Mouse (Mus musculus): ENCODE measurements around the gene Wipf2. TPM values are rescaled to one million over a fixed set of nuclear protein-coding genes. Genes with fewer than 3 reads are reported as not detected.
"Not testable (repeated sequence)": the region's sequence is repeated elsewhere in the genome, so short reads cannot be mapped to it uniquely, and the experiment has no call there.

Gene Wipf2
- polyA plus RNA-seq, 1 experiment from 2014 or later = 3.9 TPM

GRCm38 (mm10) chr11:98930773-98931512, 67.5 kb downstream of the Wipf2 start:
- peaks cover 65% of the 10 kb centered on the region for H3K27me3 ChIP-seq (ENCODE audit: low read depth, poor library complexity, severe bottlenecking)
- DNase-seq (ENCODE audit: low spot score) = no peak
- 61% methylated on average over 10 of the region's 10 CpGs for WGBS
- H3K9me3 ChIP-seq (replicated peaks) = no peaks in the 10 kb centered on the region
- H3K4me1 ChIP-seq = peaks cover 75% of the 10 kb centered on the region
- H3K4me3 ChIP-seq = no peak overlapping the region
- no peaks in the 10 kb centered on the region for H3K36me3 ChIP-seq
- peak overlapping the region; percentile 75 for H3K27ac ChIP-seq (replicated peaks)

GRCm38 (mm10) chr11:98931513-98932292, 68.3 kb downstream of the Wipf2 start:
- H3K27ac ChIP-seq (replicated peaks) = peak overlapping the region; percentile 75
- H3K4me1 ChIP-seq = peaks cover 75% of the 10 kb centered on the region
- no peaks in the 10 kb centered on the region for H3K9me3 ChIP-seq (replicated peaks)
- H3K4me3 ChIP-seq = no peak overlapping the region
- H3K36me3 ChIP-seq = no peaks in the 10 kb centered on the region
- peaks cover 71% of the 10 kb centered on the region for H3K27me3 ChIP-seq (ENCODE audit: low read depth, poor library complexity, severe bottlenecking)
- 41% methylated on average over 7 of the region's 7 CpGs for WGBS
- no peak for DNase-seq (ENCODE audit: low spot score)

GRCm38 (mm10) chr11:98932293-98933091, 69.1 kb downstream of the Wipf2 start:
- Histone ChIP-seq H3K27me3 (ENCODE audit: low read depth, poor library complexity, severe bottlenecking) (peaks cover 69% of the 10 kb centered on the region), H3K9me3 (replicated peaks) (no peaks in the 10 kb centered on the region), H3K4me3 (0 out of 2 replicates have a peak overlapping the region, but pooled peaks have one; percentile 0), H3K36me3 (no peaks in the 10 kb centered on the region), H3K4me1 (peaks cover 80% of the 10 kb centered on the region), H3K27ac (replicated peaks) (peak overlapping the region; percentile 39)
- WGBS = 45% methylated on average over 19 of the region's 19 CpGs
- DNase-seq (ENCODE audit: low spot score) = no peak

GRCm38 (mm10) chr11:98933151-98933550, 69.7 kb downstream of the Wipf2 start:
- 55% methylated on average over 9 of the region's 9 CpGs for WGBS
- Histone ChIP-seq H3K27me3 (ENCODE audit: low read depth, poor library complexity, severe bottlenecking) (peaks cover 66% of the 10 kb centered on the region), H3K4me1 (peaks cover 80% of the 10 kb centered on the region), H3K9me3 (replicated peaks) (no peaks in the 10 kb centered on the region), H3K36me3 (no peaks in the 10 kb centered on the region), H3K27ac (replicated peaks) (peak overlapping the region; percentile 39), H3K4me3 (no peak overlapping the region; the same call in 1 of the 2 replicates)
- no peak for DNase-seq (ENCODE audit: low spot score)

GRCm38 (mm10) chr11:98933847-98934246, 70.4 kb downstream of the Wipf2 start:
- not testable (repeated sequence) for H3K9me3 ChIP-seq (replicated peaks); H3K36me3 ChIP-seq; DNase-seq (ENCODE audit: low spot score); H3K27ac ChIP-seq (replicated peaks); H3K4me3 ChIP-seq
- Histone ChIP-seq H3K4me1 (peaks cover 80% of the 10 kb centered on the region), H3K27me3 (ENCODE audit: low read depth, poor library complexity, severe bottlenecking) (peaks cover 64% of the 10 kb centered on the region)
- WGBS = 93% methylated on average over 2 of the region's 2 CpGs

- Histone ChIP-seq H3K9me3 (replicated peaks) (no peaks in the 10 kb centered on the region), H3K27me3 (ENCODE audit: low read depth, poor library complexity, severe bottlenecking) (peaks cover 66% of the 10 kb centered on the region), H3K4me1 (peaks cover 80% of the 10 kb centered on the region), H3K36me3 (no peaks in the 10 kb centered on the region), H3K27ac (replicated peaks) (no peak overlapping the region), H3K4me3 (no peak overlapping the region)
- WGBS = 81% methylated on average over 3 of the region's 3 CpGs
- DNase-seq (ENCODE audit: low spot score) = no peak
These were observed 70.9 kb downstream of the Wipf2 start for GRCm38 (mm10) chr11:98934367-98934766.

- DNase-seq (ENCODE audit: low spot score) = no peak
- peaks cover 71% of the 10 kb centered on the region for H3K27me3 ChIP-seq (ENCODE audit: low read depth, poor library complexity, severe bottlenecking)
- H3K27ac ChIP-seq (replicated peaks) = no peak overlapping the region
- H3K4me3 ChIP-seq = no peak overlapping the region
- peaks cover 80% of the 10 kb centered on the region for H3K4me1 ChIP-seq
- 92% methylated on average over 3 of the region's 3 CpGs for WGBS
- no peaks in the 10 kb centered on the region for H3K36me3 ChIP-seq
- no peaks in the 10 kb centered on the region for H3K9me3 ChIP-seq (replicated peaks)
These were observed 71.7 kb downstream of the Wipf2 start for GRCm38 (mm10) chr11:98935123-98935522.

- Histone ChIP-seq H3K27me3 (ENCODE audit: low read depth, poor library complexity, severe bottlenecking) (peaks cover 62% of the 10 kb centered on the region), H3K4me1 (peaks cover 80% of the 10 kb centered on the region), H3K9me3 (replicated peaks) (no peaks in the 10 kb centered on the region), H3K4me3 (peak overlapping the region; percentile 80), H3K36me3 (no peaks in the 10 kb centered on the region), H3K27ac (replicated peaks) (peak overlapping the region; percentile 24)
- DNase-seq (ENCODE audit: low spot score) = peak; percentile 70
- under 1% methylated on average over 29 of the region's 29 CpGs for WGBS
These were observed 72.7 kb downstream of the Wipf2 start for GRCm38 (mm10) chr11:98936170-98936569.

- H3K27me3 ChIP-seq (ENCODE audit: low read depth, poor library complexity, severe bottlenecking) = peaks cover 60% of the 10 kb centered on the region
- H3K36me3 ChIP-seq = no peaks in the 10 kb centered on the region
- peaks cover 80% of the 10 kb centered on the region for H3K4me1 ChIP-seq
These were observed 73.4 kb downstream of the Wipf2 start for GRCm38 (mm10) chr11:98936606-98937409.

GRCm38 (mm10) chr11:98937410-98937913, 74.0 kb downstream of the Wipf2 start:
- peaks cover 60% of the 10 kb centered on the region for H3K27me3 ChIP-seq (ENCODE audit: low read depth, poor library complexity, severe bottlenecking)
- no peaks in the 10 kb centered on the region for H3K9me3 ChIP-seq (replicated peaks)
- peak overlapping the region; percentile 80 for H3K4me3 ChIP-seq
- H3K36me3 ChIP-seq = no peaks in the 10 kb centered on the region
- H3K27ac ChIP-seq (replicated peaks) = peak overlapping the region; percentile 87
- H3K4me1 ChIP-seq = peaks cover 80% of the 10 kb centered on the region
- DNase-seq (ENCODE audit: low spot score) = peak; percentile 87
- WGBS = 0% methylated on average over 37 of the region's 38 CpGs

More at GRCm38 (mm10) chr11:98936606-98937409, 73.4 kb downstream of the Wipf2 start:
- H3K9me3 ChIP-seq (replicated peaks) = no peaks in the 10 kb centered on the region
- H3K4me3 ChIP-seq = peak overlapping the region; percentile 80
- WGBS = 3% methylated on average over 23 of the region's 23 CpGs
- no peak for DNase-seq (ENCODE audit: low spot score)
- peak overlapping the region; percentile 87 for H3K27ac ChIP-seq (replicated peaks)

GRCm38 (mm10) chr11:98937914-98938694, 74.7 kb downstream of the Wipf2 start:
- Histone ChIP-seq H3K4me1 (peaks cover 80% of the 10 kb centered on the region), H3K9me3 (replicated peaks) (no peaks in the 10 kb centered on the region), H3K36me3 (no peaks in the 10 kb centered on the region), H3K27me3 (ENCODE audit: low read depth, poor library complexity, severe bottlenecking) (peaks cover 58% of the 10 kb centered on the region), H3K4me3 (peak overlapping the region; percentile 80), H3K27ac (replicated peaks) (peak overlapping the region; percentile 87)
- no peak for DNase-seq (ENCODE audit: low spot score)
- under 1% methylated on average over 39 of the region's 39 CpGs for WGBS

Data from midbrain, embryonic 10.5 days (tissue).